Mouse (Mus musculus): Measurements from ENCODE around the gene Tceal3. TPM values are rescaled to one million over a fixed set of nuclear protein-coding genes. Genes with fewer than 3 reads are reported as not detected.
"Not testable (repeated sequence)": the region's sequence is repeated elsewhere in the genome, so short reads cannot be mapped to it uniquely, and the experiment has no call there.

Gene Tceal3
- total RNA-seq (2022) = 1 to 10 TPM in 1 of 4 experiments, under 1 TPM in 1, not detected in 2; 0.91 to 1.1 TPM

DNA sequence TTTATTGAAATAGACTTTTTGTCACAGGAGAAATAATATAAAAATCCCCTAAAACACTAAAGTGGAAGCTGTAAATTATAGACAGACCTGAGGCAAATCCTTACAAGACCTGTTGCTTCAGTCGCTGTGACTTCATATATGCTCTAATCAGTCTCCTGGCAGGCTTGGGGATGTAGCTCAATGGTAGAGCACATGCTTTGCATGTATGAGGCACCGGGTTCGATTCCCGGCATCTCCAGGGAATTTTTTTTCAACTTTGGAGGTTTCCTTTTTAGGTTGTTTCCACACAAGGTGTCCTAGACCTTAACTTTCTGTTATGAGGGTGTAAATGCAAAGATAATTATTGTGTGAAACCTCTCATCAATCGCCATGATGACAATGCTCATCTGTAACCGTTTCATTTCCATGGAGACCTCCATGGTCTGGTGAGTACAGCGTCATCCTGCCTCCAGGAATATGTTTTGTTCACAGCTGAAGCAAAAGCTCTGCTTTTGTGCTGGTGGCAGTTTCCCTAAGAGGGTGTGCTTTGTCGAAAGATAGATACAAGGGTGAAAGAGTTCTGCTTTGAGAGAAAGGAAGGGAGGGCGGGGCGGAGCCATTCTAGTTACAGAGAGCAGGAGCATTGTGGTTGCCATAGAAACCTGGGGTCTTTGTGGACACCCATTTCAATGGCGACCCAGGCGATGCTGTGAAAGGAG is at the start of gene Tceal3:
Gene Tceal3 (plus strand): TSS at position 644 of the 698 bp plus-strand sequence.
- DNase-seq (ENCODE audit: low spot score in 2 of 2) = no peak

DNA sequence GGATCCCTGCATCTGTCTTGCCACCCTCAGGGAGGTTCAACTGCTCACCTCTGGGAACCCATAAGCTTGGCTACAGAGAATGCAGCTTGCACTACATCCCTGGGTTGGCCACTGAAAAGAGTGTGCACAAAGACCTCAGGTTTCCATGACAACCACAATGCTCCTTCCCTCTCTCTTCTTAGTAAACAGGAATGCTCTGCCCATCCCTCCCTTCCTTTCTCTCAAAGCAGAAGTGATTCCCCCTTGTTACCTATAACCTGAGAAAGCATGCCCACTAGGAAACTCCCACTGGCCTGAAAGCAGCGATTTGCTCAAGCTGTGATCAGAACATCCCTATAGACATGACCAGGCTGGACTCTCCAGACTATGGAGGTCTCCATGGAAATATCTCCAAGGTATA is 46.7 kb upstream of the Tceal3 start, which contains the start of gene Kir3dl2:
Gene Kir3dl2 (minus strand): TSS at position 101 of the 400 bp plus-strand sequence.
- not testable (repeated sequence) for DNase-seq (ENCODE audit: low spot score in 2 of 2)

DNA sequence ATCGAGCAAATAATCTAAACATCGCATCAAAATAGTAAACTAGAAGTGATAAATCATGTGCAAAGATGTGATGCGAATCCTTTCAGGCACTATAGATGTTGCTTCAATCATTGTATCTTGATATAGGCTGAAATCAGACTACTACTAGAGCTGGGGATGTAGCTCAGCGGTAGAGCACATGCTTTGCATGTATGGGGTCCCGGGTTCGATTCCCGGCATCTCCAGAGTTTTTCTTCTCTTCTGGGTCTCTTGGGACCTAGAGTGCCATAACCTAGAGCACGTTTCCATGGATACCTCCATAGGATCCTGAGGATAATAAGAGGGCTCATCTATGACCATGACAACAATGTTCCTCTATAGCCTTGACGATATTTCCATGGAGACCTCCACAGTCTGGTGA is 21.5 kb upstream of the Tceal3 start:
- DNase-seq (ENCODE audit: low spot score in 2 of 2) = not testable (repeated sequence)

DNA sequence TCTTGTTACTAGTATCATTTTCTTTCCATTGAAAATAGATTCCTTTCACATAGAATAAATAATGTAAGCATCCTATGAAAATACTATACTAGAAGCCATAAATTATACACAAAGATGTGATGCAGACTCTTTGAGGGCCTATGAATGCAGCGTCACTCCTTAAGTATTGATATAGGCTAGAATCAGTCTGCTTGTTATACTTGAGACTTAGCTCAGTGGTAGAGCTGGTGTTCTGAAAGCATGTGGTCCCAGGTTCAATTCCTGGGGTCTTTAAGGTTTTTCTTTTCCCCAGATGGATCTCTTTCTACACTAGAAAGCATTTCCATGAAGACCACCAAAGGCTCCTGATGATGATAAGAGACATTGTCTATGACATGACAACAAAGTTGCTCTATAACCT is 6.0 kb upstream of the Tceal3 start:
- no peak for DNase-seq (ENCODE audit: low spot score in 2 of 2)

DNA sequence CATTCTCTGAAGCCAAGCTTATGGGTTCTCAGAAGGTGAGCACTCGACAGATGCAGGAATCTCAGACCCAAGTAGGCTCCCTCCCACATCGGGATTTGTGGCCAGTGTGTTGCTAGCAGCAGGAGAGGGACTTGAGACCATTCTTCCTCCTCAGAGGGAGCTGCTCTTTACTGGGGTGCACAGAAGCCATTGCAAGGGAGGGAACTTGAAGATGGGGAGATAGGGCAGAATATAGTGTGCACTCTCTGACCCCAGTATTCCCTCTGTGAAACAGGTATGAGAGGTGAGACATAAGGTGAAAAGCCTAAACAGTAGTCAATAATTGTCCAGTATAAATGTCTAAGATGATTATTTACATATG is 235 bp downstream of the Tceal3 start:
- no peak for DNase-seq (ENCODE audit: low spot score in 2 of 2)

DNA sequence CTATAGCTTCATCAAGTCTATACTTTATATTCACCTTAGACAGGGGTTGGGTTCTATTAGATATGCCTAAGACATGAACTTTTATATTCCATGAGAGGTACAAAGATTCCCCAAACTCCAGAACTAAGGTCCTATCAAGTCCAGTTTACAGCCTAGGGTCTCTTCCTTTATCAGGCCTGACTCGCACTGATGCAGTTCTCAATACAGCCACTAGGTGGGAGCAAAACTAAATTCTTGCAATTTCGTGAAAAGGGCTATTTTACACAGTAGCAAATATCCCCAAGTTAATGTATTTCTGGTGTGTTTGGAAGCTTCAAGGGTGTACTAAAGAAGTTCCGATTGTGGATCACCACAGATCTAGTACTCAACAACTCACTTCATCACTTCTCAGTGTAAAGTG is 8.8 kb downstream of the Tceal3 start:
- DNase-seq (ENCODE audit: low spot score in 2 of 2) = no peak

DNA sequence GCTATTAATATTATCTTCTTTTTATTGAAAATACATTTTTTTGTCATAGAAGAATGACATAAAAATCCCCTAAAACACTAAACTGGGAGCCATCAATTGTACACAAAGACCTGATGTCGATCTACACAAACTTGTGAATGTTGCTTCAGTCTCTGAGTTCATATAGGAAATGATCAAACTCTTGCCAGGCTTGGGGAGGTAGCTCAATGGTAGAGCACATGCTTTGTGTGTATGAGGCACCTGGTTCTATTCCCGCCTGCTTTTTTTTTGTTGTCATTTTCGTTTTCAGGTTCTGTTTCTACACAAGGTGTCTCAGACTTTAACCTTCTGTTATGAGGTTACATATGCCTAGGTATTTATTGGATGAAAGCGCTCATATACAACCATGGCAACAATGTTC is 16.3 kb downstream of the Tceal3 start:
- no peak for DNase-seq (ENCODE audit: low spot score in 2 of 2)

DNA sequence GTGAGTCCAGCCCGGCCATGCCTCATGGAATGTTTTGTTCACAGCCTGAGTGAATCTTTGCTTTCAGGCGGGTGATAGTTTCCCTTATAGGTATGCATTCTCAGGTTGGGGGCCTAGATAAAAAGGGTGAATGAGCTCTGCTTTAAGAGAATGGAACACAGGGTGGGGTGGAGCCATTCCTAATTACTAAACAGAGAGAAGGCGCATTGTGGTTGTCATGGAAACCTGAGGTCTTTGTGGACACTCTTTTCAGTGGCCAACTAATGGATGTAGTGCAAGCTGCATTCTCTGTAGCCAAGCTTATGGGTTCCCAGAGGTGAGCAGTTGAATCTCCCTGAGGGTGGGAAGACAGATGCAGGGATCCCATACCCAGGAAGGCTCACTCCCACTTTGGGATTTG is 16.8 kb downstream of the Tceal3 start:
- DNase-seq (ENCODE audit: low spot score in 2 of 2) = no peak

DNA sequence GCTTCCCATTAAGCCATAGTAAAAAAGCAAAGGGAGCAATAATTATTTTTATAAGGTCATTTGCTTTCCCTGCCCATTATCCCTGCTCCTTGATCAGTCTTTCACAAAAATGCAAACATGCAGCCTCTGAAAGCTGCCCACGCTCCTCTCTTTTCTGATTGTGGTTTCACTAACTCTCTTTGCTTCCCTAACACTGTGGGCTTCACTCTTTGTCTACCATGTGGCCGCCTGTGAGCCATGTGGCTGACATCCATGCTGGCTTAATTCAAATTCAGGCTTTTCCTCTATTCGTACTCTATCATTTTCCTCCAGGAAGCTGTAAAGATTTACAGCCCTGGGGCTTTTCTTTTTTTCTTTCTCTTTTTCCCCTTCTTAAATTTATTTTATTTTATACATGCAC is 20.7 kb downstream of the Tceal3 start:
- DNase-seq (ENCODE audit: low spot score in 2 of 2) = no peak

DNA sequence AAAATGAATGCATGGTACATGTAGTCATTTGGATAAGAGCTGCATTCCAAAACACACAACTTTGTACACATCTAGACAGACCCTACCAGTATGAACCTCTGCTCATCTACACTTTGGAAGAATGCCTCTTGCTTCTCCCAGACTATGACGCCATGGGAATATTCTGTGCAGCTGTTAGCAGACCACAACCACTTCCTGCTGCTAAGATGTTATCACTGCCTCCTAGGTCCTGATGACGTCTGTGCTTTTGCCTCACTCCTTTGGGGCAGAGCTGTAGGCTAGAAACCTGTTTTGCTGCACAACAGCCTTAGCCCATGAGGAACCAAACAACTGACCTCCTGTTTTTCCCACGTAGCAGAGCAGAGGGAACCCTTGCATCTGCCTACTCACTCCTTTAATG is 25.2 kb downstream of the Tceal3 start:
- not testable (repeated sequence) for DNase-seq (ENCODE audit: low spot score in 2 of 2)

DNA sequence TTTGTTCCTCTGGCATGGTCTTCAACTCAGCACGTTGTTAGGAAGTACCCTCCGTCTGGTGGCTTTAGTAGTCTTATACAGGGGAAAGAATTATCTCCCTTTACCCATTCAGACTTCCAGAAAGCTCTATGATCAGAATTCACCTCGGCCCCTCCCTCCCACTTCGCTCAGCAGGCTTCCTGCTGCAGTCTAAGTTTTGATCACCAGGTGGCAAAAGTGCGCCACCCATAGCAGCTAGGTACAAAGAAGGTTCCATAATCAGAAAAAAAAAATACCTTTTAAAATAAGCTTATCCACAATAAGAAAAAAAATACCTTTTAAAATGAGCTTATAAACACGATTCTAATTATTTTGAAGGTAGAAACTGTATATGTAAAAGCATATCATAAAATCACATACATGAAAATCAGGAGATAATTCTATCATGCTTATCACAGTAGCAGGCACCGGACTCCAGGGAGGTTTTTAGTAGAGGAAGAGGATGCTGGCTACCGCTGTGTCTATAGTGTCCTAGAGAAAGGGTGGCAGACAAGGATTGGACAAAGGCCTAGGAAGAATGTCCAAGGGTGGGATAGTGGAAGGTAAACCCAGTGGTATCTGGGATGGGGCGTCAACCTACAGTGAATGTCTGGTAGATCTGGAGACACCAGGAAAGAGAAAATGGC is 34.4 kb downstream of the Tceal3 start:
- no peak for DNase-seq (ENCODE audit: low spot score in 2 of 2)

DNA sequence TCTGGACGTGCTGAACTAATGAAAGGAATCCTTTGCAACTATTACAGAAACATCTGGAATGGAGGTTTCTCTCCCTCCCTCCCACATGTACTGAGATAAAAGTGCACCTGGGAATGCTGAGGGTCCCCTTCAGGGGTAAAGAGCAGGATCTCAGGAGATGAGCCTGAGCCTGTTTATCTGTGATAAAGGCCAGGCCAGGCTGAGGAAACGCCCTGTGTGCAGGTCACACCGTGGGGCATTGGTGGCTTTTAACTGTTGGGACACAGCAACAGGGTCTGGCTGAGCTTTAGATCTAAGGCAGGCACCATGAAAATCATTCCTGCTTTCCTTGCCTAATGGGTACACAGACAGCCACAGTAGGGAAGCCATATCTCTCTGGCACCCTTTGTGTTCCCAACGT is 35.3 kb downstream of the Tceal3 start:
- DNase-seq (ENCODE audit: low spot score in 2 of 2) = no peak

DNA sequence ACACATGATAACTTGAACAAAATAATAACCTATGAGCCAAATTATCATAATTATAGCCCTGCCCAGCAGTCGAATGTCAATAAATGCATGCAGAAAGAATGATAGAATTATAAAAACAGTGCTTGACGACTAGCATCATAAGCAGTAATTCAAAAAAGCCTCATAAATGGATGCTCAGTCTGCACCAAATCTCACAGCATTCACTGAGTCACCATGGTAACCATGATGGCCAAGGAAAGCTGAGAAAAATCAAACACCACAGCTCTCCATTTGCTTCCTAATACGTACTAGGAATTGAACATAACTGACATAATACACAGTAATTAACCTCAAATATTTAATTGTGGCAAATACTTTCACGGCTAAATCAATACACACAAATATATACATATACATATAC is 44.5 kb downstream of the Tceal3 start:
- no peak for DNase-seq (ENCODE audit: low spot score in 2 of 2)

DNA sequence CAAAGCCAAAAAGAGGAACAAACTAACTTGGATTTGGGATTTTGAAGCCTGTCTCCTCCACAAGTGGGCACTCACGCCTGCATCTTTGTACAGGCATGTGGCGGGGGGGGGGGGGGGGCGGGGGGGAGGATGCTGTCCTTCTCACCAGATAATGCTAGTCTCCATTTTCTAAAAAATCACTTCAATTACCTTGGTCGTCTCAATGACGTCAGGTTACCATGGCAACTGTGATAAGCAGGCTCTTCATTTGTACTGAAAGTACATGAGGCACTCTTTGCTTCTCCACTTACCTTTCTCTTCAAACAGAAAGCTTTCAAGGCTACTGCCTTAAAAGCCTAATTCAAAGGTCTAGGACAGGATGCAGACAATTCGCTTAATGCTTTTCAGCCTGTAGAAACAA is 49.1 kb downstream of the Tceal3 start:
- no peak for DNase-seq (ENCODE audit: low spot score in 2 of 2)

DNA sequence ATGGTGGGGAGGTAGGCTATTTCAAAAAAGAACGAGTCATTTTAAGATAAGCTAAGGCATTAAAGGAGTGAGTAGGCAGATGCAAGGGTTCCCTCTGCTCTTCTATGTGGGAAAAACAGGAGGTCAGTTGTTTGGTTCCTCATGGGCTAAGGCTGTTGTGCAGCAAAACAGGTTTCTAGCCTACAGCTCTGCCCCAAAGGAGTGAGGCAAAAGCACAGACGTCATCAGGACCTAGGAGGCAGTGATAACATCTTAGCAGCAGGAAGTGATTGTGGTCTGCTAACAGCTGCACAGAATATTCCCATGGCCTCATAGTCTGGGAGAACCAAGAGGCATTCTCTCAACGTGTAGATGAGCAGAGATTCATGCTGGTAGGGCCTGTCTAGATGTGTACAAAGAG is 55.2 kb downstream of the Tceal3 start:
- DNase-seq (ENCODE audit: low spot score in 2 of 2) = not testable (repeated sequence)

DNA sequence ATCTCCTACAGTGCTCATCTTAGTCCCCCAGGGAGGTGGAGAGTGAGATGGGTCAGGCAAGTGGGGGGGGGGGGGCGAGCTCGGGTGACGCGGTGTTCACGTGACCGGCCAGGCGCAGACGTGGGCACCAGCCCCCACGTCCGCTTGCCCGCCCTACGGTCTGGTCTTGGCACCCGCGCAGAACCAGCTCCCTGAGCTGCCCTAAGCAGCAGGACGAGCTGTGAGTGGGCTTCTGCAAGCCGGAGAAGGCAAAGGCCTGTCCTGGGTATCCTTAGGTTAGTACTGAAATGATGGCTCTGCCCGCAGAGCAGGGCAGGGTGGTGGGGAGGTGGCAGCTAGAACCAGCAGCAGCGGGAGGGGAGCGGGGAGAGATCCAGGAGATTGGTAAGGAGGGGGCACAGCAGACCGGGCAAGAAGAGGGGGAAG is 75.7 kb downstream of the Tceal3 start:
- no peak for DNase-seq (ENCODE audit: low spot score in 2 of 2)

DNA sequence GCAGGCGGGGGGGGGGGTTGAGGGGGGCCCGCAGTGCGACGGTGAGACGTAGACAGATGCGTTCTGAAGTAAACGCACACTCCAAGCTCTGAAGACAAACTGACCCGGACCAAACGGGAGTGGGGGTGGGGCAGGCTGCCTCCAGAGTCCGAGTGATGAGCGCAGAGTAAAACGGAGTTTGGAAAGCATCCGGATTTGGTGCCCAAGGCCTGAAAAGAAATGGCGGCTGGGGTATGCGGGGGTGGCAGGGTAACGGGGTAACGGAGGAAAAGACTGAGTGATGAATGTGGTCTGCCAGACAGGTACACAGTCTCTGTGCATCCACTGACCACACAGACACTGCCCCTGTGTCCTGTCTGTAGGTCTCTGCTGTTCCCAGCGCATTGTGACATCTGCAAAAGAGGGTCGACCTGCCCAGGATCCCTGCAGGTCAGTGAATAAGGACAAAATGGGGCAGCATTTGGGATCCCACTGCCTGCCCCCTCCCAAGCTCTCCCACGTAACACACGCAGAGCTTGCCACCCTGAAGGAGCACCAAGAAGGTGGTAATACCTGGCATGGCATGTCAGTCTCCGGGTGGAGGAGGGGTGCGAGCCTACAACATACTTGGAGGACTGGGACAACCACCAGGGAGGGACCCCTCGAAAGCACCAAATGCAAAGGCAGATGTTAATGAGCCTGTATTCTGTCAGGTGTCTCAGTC is 76.3 kb downstream of the Tceal3 start:
- not testable (repeated sequence) for DNase-seq (ENCODE audit: low spot score in 2 of 2)

DNA sequence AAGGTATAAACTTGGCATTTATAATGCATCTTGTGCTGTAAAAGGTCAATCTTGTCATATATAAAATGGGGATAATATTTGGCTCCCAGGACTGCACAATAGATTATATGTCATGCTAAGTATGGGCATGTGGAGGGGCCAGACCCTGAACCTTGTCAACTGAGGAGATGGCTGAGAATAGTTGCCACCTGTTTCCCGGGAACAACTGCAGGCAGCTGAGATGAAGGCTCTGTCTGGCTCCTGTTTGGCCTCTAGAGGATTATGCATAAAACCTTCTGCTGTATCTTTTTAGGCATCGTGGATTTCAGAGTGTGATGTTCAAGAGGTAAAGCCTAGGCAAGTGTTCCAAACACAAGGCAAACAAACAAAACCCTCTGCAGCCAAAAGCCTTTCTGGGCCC is 78.2 kb downstream of the Tceal3 start:
- DNase-seq (ENCODE audit: low spot score in 2 of 2) = no peak

DNA sequence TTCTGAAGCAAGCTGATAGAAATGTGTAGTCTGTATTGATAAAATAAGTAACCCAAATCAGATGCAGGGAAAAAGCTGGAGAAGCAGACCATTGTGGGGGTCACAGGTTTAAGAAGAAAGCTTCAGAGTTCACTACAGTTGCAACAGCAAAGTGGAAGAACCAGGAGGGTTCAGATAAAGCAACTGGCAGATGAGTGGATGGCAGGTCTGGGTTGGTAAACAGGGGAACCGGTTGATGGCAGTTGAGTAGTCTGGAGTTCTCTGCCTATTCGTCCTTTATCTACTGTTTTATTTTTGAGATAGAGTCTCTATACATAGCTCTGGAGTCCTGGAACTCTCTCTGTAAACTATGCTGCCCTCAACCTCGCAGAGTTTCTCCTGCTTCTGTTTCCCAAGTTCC is 90.3 kb downstream of the Tceal3 start:
- no peak for DNase-seq (ENCODE audit: low spot score in 2 of 2)

DNA sequence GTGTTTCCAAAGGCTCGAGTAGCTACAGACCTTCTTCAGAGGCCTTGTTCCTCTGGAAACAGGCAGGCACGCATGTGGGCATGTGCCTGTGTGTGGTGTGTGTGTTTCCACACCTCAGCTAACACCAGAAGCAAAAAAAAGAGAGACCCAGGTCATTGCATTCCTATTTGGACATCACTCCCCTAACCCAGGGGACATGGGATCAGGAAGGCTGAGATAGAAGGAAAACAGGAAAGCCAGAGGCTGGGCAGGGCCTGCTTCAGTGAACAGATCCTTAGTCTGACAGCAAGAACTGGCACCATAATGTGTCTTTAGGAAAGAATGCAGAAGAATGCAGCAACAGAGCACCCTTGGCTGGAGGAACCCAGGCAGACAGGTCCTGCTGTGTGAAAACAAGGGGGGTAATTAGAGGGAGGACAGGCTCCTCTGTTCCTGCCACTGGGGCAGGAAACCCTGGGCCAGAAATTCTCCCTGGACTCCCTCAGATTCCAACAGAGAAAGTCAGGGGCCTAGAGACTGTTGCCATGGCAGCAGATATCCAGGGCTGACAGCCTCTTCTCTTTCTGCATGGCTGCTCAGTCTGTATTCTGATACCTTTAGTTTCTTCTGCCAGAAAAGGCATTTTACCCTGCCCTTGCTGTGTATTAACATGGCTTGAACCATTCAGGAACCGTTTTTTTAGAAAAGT is 101.1 kb downstream of the Tceal3 start:
- DNase-seq (ENCODE audit: low spot score in 2 of 2) = not testable (repeated sequence)

DNA sequence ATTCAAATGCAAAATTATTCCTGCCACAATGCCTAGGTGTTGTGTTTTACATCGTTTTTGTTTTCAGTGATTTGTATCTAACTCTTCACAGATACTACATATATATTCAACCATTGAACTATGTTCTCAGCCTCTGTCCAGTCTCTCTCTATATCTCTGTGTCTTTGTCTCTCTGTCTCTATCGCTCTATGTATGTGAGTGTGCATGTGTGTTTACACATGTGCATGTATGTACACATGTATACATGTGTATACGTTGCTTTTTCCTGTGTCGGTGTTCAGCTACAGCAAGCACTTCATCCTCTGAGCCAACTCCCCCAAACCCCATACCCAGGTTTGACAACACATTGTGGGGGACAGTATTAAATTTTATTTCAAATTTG is 101.6 kb downstream of the Tceal3 start:
- DNase-seq (ENCODE audit: low spot score in 2 of 2) = no peak

DNA sequence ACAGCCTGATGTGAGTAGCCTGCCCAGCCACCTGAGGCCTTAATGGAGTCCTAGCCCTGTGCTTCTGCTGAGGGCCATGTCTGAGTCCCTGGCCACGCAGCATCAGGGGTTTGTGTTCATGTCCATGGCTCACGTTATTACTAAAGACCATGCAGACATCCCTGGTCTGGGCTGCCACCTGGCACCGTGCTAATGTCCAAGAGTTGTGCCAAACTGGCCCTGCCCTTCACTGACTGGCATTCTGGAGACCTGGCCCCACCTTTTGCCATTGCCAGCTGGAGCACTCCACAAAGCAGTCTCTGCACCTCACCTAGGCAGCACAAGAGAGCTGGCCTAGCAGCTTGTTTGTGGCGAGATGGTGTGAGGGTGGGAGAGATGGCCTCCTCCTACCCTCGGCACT is 102.6 kb downstream of the Tceal3 start:
- no peak for DNase-seq (ENCODE audit: low spot score in 2 of 2)
